Mouse (Mus musculus) testis, adult 2 months (tissue): ENCODE measurements around the gene Dusp2.

Experiments
- CTCF ChIP-seq: fragments of 200-500 bp; IDR thresholded peaks from 2 replicates; pipeline ENCODE4 v1.5.1; 2012; ENCODE audit warnings: low read depth, mild to moderate bottlenecking, inconsistent platforms, low read length, moderate library complexity; ENCODE audit not compliant: control insufficient read depth, insufficient read depth, insufficient replicate concordance
- POLR2A ChIP-seq: fragments of 200-500 bp; IDR thresholded peaks from 2 replicates; pipeline ENCODE4 v1.6.1; 2012; ENCODE audit warnings: low read depth, mild to moderate bottlenecking, inconsistent platforms, low read length, moderate library complexity; ENCODE audit not compliant: control insufficient read depth

GRCm38 (mm10) chr2:127379250-127379649 lies 43.3 kb downstream of the Dusp2 start:
- TF ChIP-seq CTCF (no peak), POLR2A (no peak)
